Mouse (Mus musculus): ENCODE measurements around the gene Oxt. TPM values are rescaled to one million over a fixed set of nuclear protein-coding genes. Genes with fewer than 3 reads are reported as not detected.

Oxt gene
- total and polyA plus RNA-seq, 2 experiments from 2014 or later, result 4.0 to 8.1 TPM

- TF ChIP-seq CTCF (IDR thresholded peaks at IDR 0.05; ENCODE audit: low read depth), result no peak
- DNase-seq (no peak), ATAC-seq (no peak)
- Histone ChIP-seq H3K9me3 (ENCODE audit: low read length) (no peaks in the 10 kb centered on the region), H3K27me3 (ENCODE audit: insufficient read depth, low read length) (no peaks in the 10 kb centered on the region), H3K27ac (ENCODE audit: low read depth, low read length) (no peak overlapping the region), H3K9ac (no peak overlapping the region), H3K4me2 (ENCODE audit: low read depth) (no peak overlapping the region), H3K36me3 (ENCODE audit: insufficient read depth) (peaks cover 61% of the 10 kb centered on the region), H3K4me1 (ENCODE audit: insufficient read depth) (no peaks in the 10 kb centered on the region), H3K4me3 (ENCODE audit: low read depth, low read length) (no peak overlapping the region)
- 79% methylated on average over 3 of the region's 3 CpGs for whole genome bisulfite sequencing
Measured at GRCm38 (mm10) chr2:130598399-130598798, 22.4 kb downstream of the Oxt start.

- 86% methylated on average over 4 of the region's 4 CpGs for WGBS
Measured at GRCm38 (mm10) chr2:130602195-130602594, 26.2 kb downstream of the Oxt start.

GRCm38 (mm10) chr2:130613091-130613490 is 37.1 kb downstream of the Oxt start:
- Histone ChIP-seq H3K4me3 (ENCODE audit: low read depth, low read length) (no peak overlapping the region), H3K4me1 (ENCODE audit: insufficient read depth) (no peaks in the 10 kb centered on the region), H3K9ac (no peak overlapping the region), H3K36me3 (ENCODE audit: insufficient read depth) (peaks cover 25% of the 10 kb centered on the region), H3K27ac (ENCODE audit: low read depth, low read length) (no peak overlapping the region), H3K27me3 (ENCODE audit: insufficient read depth, low read length) (no peaks in the 10 kb centered on the region), H3K4me2 (ENCODE audit: low read depth) (no peak overlapping the region), H3K9me3 (ENCODE audit: low read length) (no peaks in the 10 kb centered on the region)
- no peak for DNase-seq
- TF ChIP-seq CTCF (IDR thresholded peaks at IDR 0.05; ENCODE audit: low read depth), result peak; percentile 52
- 54% methylated on average over 3 of the region's 3 CpGs for WGBS
- no peak for ATAC-seq

More at GRCm38 (mm10) chr2:130602195-130602594, 26.2 kb downstream of the Oxt start:
- Histone ChIP-seq H3K9ac (no peak overlapping the region), H3K27ac (ENCODE audit: low read depth, low read length) (no peak overlapping the region), H3K9me3 (ENCODE audit: low read length) (no peaks in the 10 kb centered on the region), H3K4me1 (ENCODE audit: insufficient read depth) (no peaks in the 10 kb centered on the region), H3K36me3 (ENCODE audit: insufficient read depth) (peaks cover 49% of the 10 kb centered on the region), H3K27me3 (ENCODE audit: insufficient read depth, low read length) (no peaks in the 10 kb centered on the region), H3K4me2 (ENCODE audit: low read depth) (no peak overlapping the region), H3K4me3 (ENCODE audit: low read depth, low read length) (no peak overlapping the region)
- DNase-seq, result no peak
- ATAC-seq, result no peak
- TF ChIP-seq CTCF (IDR thresholded peaks at IDR 0.05; ENCODE audit: low read depth), result no peak

GRCm38 (mm10) chr2:130618972-130619371 is 43.0 kb downstream of the Oxt start:
- Histone ChIP-seq H3K9ac (no peak overlapping the region), H3K36me3 (ENCODE audit: insufficient read depth) (peaks cover 37% of the 10 kb centered on the region), H3K4me3 (ENCODE audit: low read depth, low read length) (no peak overlapping the region), H3K27me3 (ENCODE audit: insufficient read depth, low read length) (no peaks in the 10 kb centered on the region), H3K9me3 (ENCODE audit: low read length) (no peaks in the 10 kb centered on the region), H3K4me1 (ENCODE audit: insufficient read depth) (no peaks in the 10 kb centered on the region), H3K4me2 (ENCODE audit: low read depth) (no peak overlapping the region), H3K27ac (ENCODE audit: low read depth, low read length) (no peak overlapping the region)
- WGBS, result 86% methylated on average over 7 of the region's 7 CpGs
- TF ChIP-seq CTCF (IDR thresholded peaks at IDR 0.05; ENCODE audit: low read depth), result no peak
- no peak for DNase-seq
- ATAC-seq, result no peak

Small RNAs within 50 kb of the gene (microRNA-seq; reads per million reads assigned to microRNA genes)
- 0 reads per million in 2 experiments for gene Gm23876

Other genes starting within 250 kb of the Oxt start
- 18.4 and 20.4 TPM in 2 replicates for gene Cpxm1, start 178.6 kb upstream of the Oxt start, total RNA-seq (2014; rRNA removed)
- 20.4 and 22.4 TPM in 2 replicates for gene Cpxm1, start 178.6 kb upstream of the Oxt start, polyA plus RNA-seq (2015; fragmentation: Nextera tagmentation; extraction: Ambion mirVana)
- gene Gm28372, start 170.9 kb upstream of the Oxt start, total RNA-seq (2014; rRNA removed), result not detected in 2 replicates
- not detected in 2 replicates for gene Gm28372, start 170.9 kb upstream of the Oxt start, polyA plus RNA-seq (2015; fragmentation: Nextera tagmentation; extraction: Ambion mirVana)
- gene 1700020A23Rik, start 170.9 kb upstream of the Oxt start, total RNA-seq (2014; rRNA removed), result not detected in 2 replicates
- gene 1700020A23Rik, start 170.9 kb upstream of the Oxt start, polyA plus RNA-seq (2015; fragmentation: Nextera tagmentation; extraction: Ambion mirVana), result 0.45 TPM in 1 of 2 replicates, not detected in the other
- gene Tmem239, start 169.7 kb upstream of the Oxt start, total RNA-seq (2014; rRNA removed), result not detected in 2 replicates
- 0.16 TPM in 1 of 2 replicates, not detected in the other for gene Tmem239, start 169.7 kb upstream of the Oxt start, polyA plus RNA-seq (2015; fragmentation: Nextera tagmentation; extraction: Ambion mirVana)
- 78.7 and 99.8 TPM in 2 replicates for gene Vps16, start 151.8 kb upstream of the Oxt start, total RNA-seq (2014; rRNA removed)
- gene Vps16, start 151.8 kb upstream of the Oxt start, polyA plus RNA-seq (2015; fragmentation: Nextera tagmentation; extraction: Ambion mirVana), result 68.7 and 76.7 TPM in 2 replicates
- 15.9 and 18.0 TPM in 2 replicates for gene Pced1a, start 151.5 kb upstream of the Oxt start, total RNA-seq (2014; rRNA removed)
- 7.9 and 9.2 TPM in 2 replicates for gene Pced1a, start 151.5 kb upstream of the Oxt start, polyA plus RNA-seq (2015; fragmentation: Nextera tagmentation; extraction: Ambion mirVana)
- gene Ptpra, start 125.9 kb upstream of the Oxt start, total RNA-seq (2014; rRNA removed), result 154 and 167 TPM in 2 replicates
- gene Ptpra, start 125.9 kb upstream of the Oxt start, polyA plus RNA-seq (2015; fragmentation: Nextera tagmentation; extraction: Ambion mirVana), result 142 and 162 TPM in 2 replicates
- gene Mrps26, start 12.4 kb upstream of the Oxt start, total RNA-seq (2014; rRNA removed), result 46.2 and 59.7 TPM in 2 replicates
- gene Mrps26, start 12.4 kb upstream of the Oxt start, polyA plus RNA-seq (2015; fragmentation: Nextera tagmentation; extraction: Ambion mirVana), result 113 and 119 TPM in 2 replicates
- 87.2 and 92.1 TPM in 2 replicates for gene Avp, start 6.4 kb downstream of the Oxt start, total RNA-seq (2014; rRNA removed)
- 83.0 and 181 TPM in 2 replicates for gene Avp, start 6.4 kb downstream of the Oxt start, polyA plus RNA-seq (2015; fragmentation: Nextera tagmentation; extraction: Ambion mirVana)
- 10.0 and 11.0 TPM in 2 replicates for gene Fastkd5, start 53.9 kb downstream of the Oxt start, total RNA-seq (2014; rRNA removed)
- 7.1 and 8.1 TPM in 2 replicates for gene Fastkd5, start 53.9 kb downstream of the Oxt start, polyA plus RNA-seq (2015; fragmentation: Nextera tagmentation; extraction: Ambion mirVana)
- gene Ubox5, start 53.9 kb downstream of the Oxt start, total RNA-seq (2014; rRNA removed), result 5.5 and 6.6 TPM in 2 replicates
- gene Ubox5, start 53.9 kb downstream of the Oxt start, polyA plus RNA-seq (2015; fragmentation: Nextera tagmentation; extraction: Ambion mirVana), result 5.9 and 7.3 TPM in 2 replicates
- 33.5 and 35.5 TPM in 2 replicates for gene Lzts3, start 66.6 kb downstream of the Oxt start, total RNA-seq (2014; rRNA removed)
- 4.7 and 11.3 TPM in 2 replicates for gene Lzts3, start 66.6 kb downstream of the Oxt start, polyA plus RNA-seq (2015; fragmentation: Nextera tagmentation; extraction: Ambion mirVana)
- 33.8 and 40.1 TPM in 2 replicates for gene Ddrgk1, start 88.5 kb downstream of the Oxt start, total RNA-seq (2014; rRNA removed)
- gene Ddrgk1, start 88.5 kb downstream of the Oxt start, polyA plus RNA-seq (2015; fragmentation: Nextera tagmentation; extraction: Ambion mirVana), result 73.0 and 77.4 TPM in 2 replicates
- 151 and 160 TPM in 2 replicates for gene Itpa, start 91.4 kb downstream of the Oxt start, total RNA-seq (2014; rRNA removed)
- gene Itpa, start 91.4 kb downstream of the Oxt start, polyA plus RNA-seq (2015; fragmentation: Nextera tagmentation; extraction: Ambion mirVana), result 128 and 145 TPM in 2 replicates
- gene Slc4a11, start 121.3 kb downstream of the Oxt start, total RNA-seq (2014; rRNA removed), result 0.31 and 0.76 TPM in 2 replicates
- gene Slc4a11, start 121.3 kb downstream of the Oxt start, polyA plus RNA-seq (2015; fragmentation: Nextera tagmentation; extraction: Ambion mirVana), result 0.28 and 0.51 TPM in 2 replicates

All from forebrain, postnatal 0 days (tissue).